Mouse (Mus musculus) frontal cortex, adult (tissue): Measurements from ENCODE around the gene Ephb4.

ENCODE experiments used
- ATAC-seq: cut with Nextera tagmentation; 2 replicates; pipeline ENCODE4 v1.9.2; 2017; ENCODE audit warnings: mild to moderate bottlenecking, moderate library complexity, mixed read lengths; ENCODE audit not compliant: low TSS enrichment

Gene Ephb4

GRCm38 (mm10) chr5:137358382-137358781 is 8.5 kb downstream of the Ephb4 start:
- no peak for ATAC-seq

- ATAC-seq: no peak
Observed at GRCm38 (mm10) chr5:137369665-137370064, 19.8 kb downstream of the Ephb4 start.

- ATAC-seq: no peak
Observed at GRCm38 (mm10) chr5:137373371-137373950, 23.6 kb downstream of the Ephb4 start.

GRCm38 (mm10) chr5:137374521-137375080 is 24.7 kb downstream of the Ephb4 start:
- no peak for ATAC-seq

- ATAC-seq: no peak
Observed at GRCm38 (mm10) chr5:137375627-137376026, 25.7 kb downstream of the Ephb4 start.

- no peak for ATAC-seq
Observed at GRCm38 (mm10) chr5:137376198-137376597, 26.3 kb downstream of the Ephb4 start.

GRCm38 (mm10) chr5:137376722-137377121 is 26.8 kb downstream of the Ephb4 start:
- ATAC-seq: no peak

GRCm38 (mm10) chr5:137377176-137377575 is 27.3 kb downstream of the Ephb4 start:
- no peak for ATAC-seq

GRCm38 (mm10) chr5:137377603-137378002 is 27.7 kb downstream of the Ephb4 start:
- ATAC-seq: no peak

- ATAC-seq: no peak
Observed at GRCm38 (mm10) chr5:137381152-137381551, 31.2 kb downstream of the Ephb4 start.

GRCm38 (mm10) chr5:137383441-137383840 is 33.5 kb downstream of the Ephb4 start:
- no peak for ATAC-seq

- ATAC-seq: no peak
Observed at GRCm38 (mm10) chr5:137386712-137387111, 36.8 kb downstream of the Ephb4 start.

- no peak for ATAC-seq
Observed at GRCm38 (mm10) chr5:137391641-137392040, 41.7 kb downstream of the Ephb4 start.

GRCm38 (mm10) chr5:137394456-137394855 is 44.5 kb downstream of the Ephb4 start:
- no peak for ATAC-seq

- ATAC-seq: no peak
Observed at GRCm38 (mm10) chr5:137404081-137404480, 54.2 kb downstream of the Ephb4 start.

- no peak for ATAC-seq
Observed at GRCm38 (mm10) chr5:137409451-137409850, 59.5 kb downstream of the Ephb4 start.

- no peak for ATAC-seq
Observed at GRCm38 (mm10) chr5:137410066-137410465, 60.2 kb downstream of the Ephb4 start.

- ATAC-seq: no peak
Observed at GRCm38 (mm10) chr5:137410549-137410948, 60.6 kb downstream of the Ephb4 start.

GRCm38 (mm10) chr5:137411235-137411634 is 61.3 kb downstream of the Ephb4 start:
- no peak for ATAC-seq

- ATAC-seq: no peak
Observed at GRCm38 (mm10) chr5:137414253-137414652, 64.3 kb downstream of the Ephb4 start.

- ATAC-seq: no peak
Observed at GRCm38 (mm10) chr5:137419105-137419504, 69.2 kb downstream of the Ephb4 start.

GRCm38 (mm10) chr5:137419841-137420240 is 69.9 kb downstream of the Ephb4 start:
- no peak for ATAC-seq

GRCm38 (mm10) chr5:137425648-137426047 is 75.7 kb downstream of the Ephb4 start:
- ATAC-seq: no peak
